ENCODE assay signal across 8 mouse cellular contexts in the genomic region with DNA sequence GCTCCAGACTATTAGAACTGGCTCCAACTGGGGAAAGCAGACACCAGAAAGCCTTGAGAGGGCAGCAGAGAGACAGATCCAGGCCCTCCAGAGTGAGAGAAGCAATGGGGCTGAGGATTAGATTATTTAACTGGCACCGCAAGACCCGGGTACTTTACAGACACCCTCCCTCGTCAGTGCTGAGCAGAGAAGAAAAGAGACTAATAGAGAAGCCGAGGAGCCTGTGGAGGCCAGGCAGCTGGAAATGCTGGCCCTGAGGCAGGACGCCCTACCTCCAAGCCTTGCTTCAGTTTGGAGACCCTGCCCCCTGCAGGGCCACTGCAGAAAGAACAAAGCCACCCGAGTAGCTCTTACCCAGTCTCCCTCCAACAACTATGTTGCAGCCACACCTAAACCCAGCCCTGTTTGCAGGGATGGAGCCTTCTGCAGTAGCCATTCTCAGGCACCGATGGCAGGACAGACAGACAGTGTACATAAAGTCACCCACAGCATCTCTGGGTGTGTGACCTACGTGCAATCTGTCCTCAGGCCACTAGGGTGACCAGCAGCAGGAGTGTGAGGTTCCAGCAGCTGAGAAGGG.
DNase-seq lines count a peak whose midpoint lies in the region; ATAC-seq and TF ChIP-seq lines count a peak whose summit lies in the region.

No protein-coding gene starts in this region.

- H3K27me3 ChIP-seq in heart, embryonic 12.5 days (replicated peaks), result no peaks in the 10 kb centered on the region
- no peaks in the 10 kb centered on the region for H3K27me3 ChIP-seq in lung, embryonic 14.5 days (ENCODE audit: insufficient read depth, low read length)

- 0 out of 2 replicates have a peak overlapping the region, but pooled peaks have one; percentile 25 for H3K4me2 ChIP-seq in heart, embryonic 12.5 days
- no peak overlapping the region for H3K4me2 ChIP-seq in lung, embryonic 14.5 days

- DNase-seq in heart, postnatal 25 days (ENCODE audit: low spot score), result no peak
- peak; percentile 36 for DNase-seq in ES-E14 (ENCODE audit: low read depth, low spot score)
- DNase-seq in kidney, adult 18-20 months, result peak; percentile 15
- DNase-seq in lung, embryonic 14.5 days, result peak; percentile 62
- DNase-seq in cerebellum, adult 18-20 months, result no peak

- peaks cover 4% of the 10 kb centered on the region; the same call in 1 of the 2 replicates for H3K36me3 ChIP-seq in heart, embryonic 12.5 days
- H3K36me3 ChIP-seq in ES-E14 (ENCODE audit: control insufficient read depth, insufficient read depth, low read length, poor library complexity, severe bottlenecking), result peaks cover 1% of the 10 kb centered on the region; the same call in 1 of the 2 replicates
- H3K36me3 ChIP-seq in lung, embryonic 14.5 days (ENCODE audit: insufficient read depth), result no peaks in the 10 kb centered on the region

- H3K4me1 ChIP-seq in heart, embryonic 12.5 days (replicated peaks), result peaks cover 11% of the 10 kb centered on the region
- peaks cover 0 to 12% of the 10 kb centered on the region in 2 experiments; a peak in 2 of 4 replicates for H3K4me1 ChIP-seq in ES-E14 (ENCODE audit: control insufficient read depth in 2 of 2, insufficient read depth in 2 of 2, low read length in 2 of 2, poor library complexity in 1 of 2)
- no peaks in the 10 kb centered on the region for H3K4me1 ChIP-seq in embryonic fibroblast, embryonic 13.5 days (ENCODE audit: control insufficient read depth, insufficient read depth, low read length)
- no peaks in the 10 kb centered on the region for H3K4me1 ChIP-seq in lung, embryonic 14.5 days (ENCODE audit: insufficient read depth)
- 0 out of 2 replicates have a peak, but pooled peaks cover 3% of the 10 kb centered on the region for H3K4me1 ChIP-seq in olfactory bulb, adult 2 months (ENCODE audit: control insufficient read depth, insufficient read depth, low read length)

- no peak overlapping the region for H3K9ac ChIP-seq in heart, embryonic 12.5 days
- no peak overlapping the region for H3K9ac ChIP-seq in ES-E14 (ENCODE audit: insufficient read depth, low read depth, low read length, poor library complexity, severe bottlenecking)
- no peak overlapping the region for H3K9ac ChIP-seq in lung, embryonic 14.5 days

- TF ChIP-seq CTCF in embryonic fibroblast, embryonic 13.5 days (IDR thresholded peaks at IDR 0.05; ENCODE audit: borderline replicate concordance, insufficient read depth, low read length), result peak; percentile 44; the same call in 1 of the 2 replicates
- peak; percentile 63; the same call in 1 of the 2 replicates for TF ChIP-seq CTCF in lung, embryonic 14.5 days (IDR thresholded peaks at IDR 0.05; ENCODE audit: low read depth)
- peak; percentile 58 for TF ChIP-seq CTCF in olfactory bulb, adult 2 months (IDR thresholded peaks at IDR 0.05; ENCODE audit: insufficient read depth, low read depth, low read length)

- no peak overlapping the region for H3K4me3 ChIP-seq in heart, embryonic 12.5 days
- H3K4me3 ChIP-seq in ES-E14 (ENCODE audit: insufficient read depth in 1 of 2, low read depth in 1 of 2, low read length in 2 of 2, poor library complexity in 1 of 2, severe bottlenecking in 1 of 2), result no peak overlapping the region
- no peak overlapping the region for H3K4me3 ChIP-seq in embryonic fibroblast, embryonic 13.5 days (ENCODE audit: insufficient read depth, low read length)
- H3K4me3 ChIP-seq in lung, embryonic 14.5 days (ENCODE audit: low read depth, low read length), result no peak overlapping the region
- H3K4me3 ChIP-seq in olfactory bulb, adult 2 months (ENCODE audit: insufficient read depth, low read depth, low read length), result no peak overlapping the region

- in situ Hi-C loops in ES-E14 (cut with MboI; ENCODE audit: low sequenced_read_pairs in 2 of 2, unreplicated experiment in 2 of 2), result loop anchor here in 1 of 2 experiments (5.0 kb wide), 1 partner anchor 75 kb away; a partner anchor contains a TSS

- no peak for TF ChIP-seq POLR2A in embryonic fibroblast, embryonic 13.5 days (IDR thresholded peaks at IDR 0.05; ENCODE audit: low read depth, low read length)
- no peak for TF ChIP-seq POLR2A in olfactory bulb, adult 2 months (IDR thresholded peaks at IDR 0.05; ENCODE audit: insufficient read depth, low read depth, low read length)

- no peaks in the 10 kb centered on the region for H3K9me3 ChIP-seq in heart, embryonic 12.5 days (replicated peaks)
- H3K9me3 ChIP-seq in ES-E14 (ENCODE audit: control insufficient read depth, insufficient read depth, low read depth, low read length), result no peaks in the 10 kb centered on the region
- H3K9me3 ChIP-seq in lung, embryonic 14.5 days (ENCODE audit: low read depth, low read length), result no peaks in the 10 kb centered on the region

- 39% methylated on average over 8 of the region's 8 CpGs for WGBS in heart, embryonic 12.5 days
- 37% methylated on average over 8 of the region's 8 CpGs for WGBS in lung, embryonic 14.5 days
- WGBS in olfactory bulb, adult 2 months, result 19% methylated on average over 8 of the region's 8 CpGs

- H3K27ac ChIP-seq in heart, embryonic 12.5 days (ENCODE audit: poor library complexity, severe bottlenecking), result no peak overlapping the region
- no peak overlapping the region for H3K27ac ChIP-seq in ES-E14 (ENCODE audit: insufficient read depth, low read depth, low read length, poor library complexity, severe bottlenecking)
- no peak overlapping the region for H3K27ac ChIP-seq in embryonic fibroblast, embryonic 13.5 days (ENCODE audit: insufficient read depth, low read length)
- no peak overlapping the region for H3K27ac ChIP-seq in lung, embryonic 14.5 days (ENCODE audit: low read depth)
- H3K27ac ChIP-seq in olfactory bulb, adult 2 months (ENCODE audit: insufficient read depth, low read depth, low read length), result no peak overlapping the region

- intact Hi-C loops in heart, postnatal 25 days (cut with DNase I), result no loop called here

- no peak for ATAC-seq in heart, embryonic 12.5 days (ENCODE audit: insufficient number of reproducible peaks, low FRiP score)
- peak; percentile 50 for ATAC-seq in lung, embryonic 14.5 days (ENCODE audit: insufficient read depth)

TF ChIP-seq in ES-E14, 5 proteins besides CTCF, POLR2A, EP300 and RAD21:
- no peak for TF ChIP-seq HCFC1 (IDR thresholded peaks at IDR 0.05; ENCODE audit: borderline replicate concordance, insufficient read depth, low read length)
- TF ChIP-seq ZNF384 (IDR thresholded peaks at IDR 0.05; ENCODE audit: low read depth, low read length), result no peak
- TF ChIP-seq CHD2 (IDR thresholded peaks at IDR 0.05; ENCODE audit: low read depth, low read length), result no peak
- TF ChIP-seq ZC3H11A (IDR thresholded peaks at IDR 0.05; ENCODE audit: borderline replicate concordance, low read depth, low read length), result no peak
- TF ChIP-seq MAFK (IDR thresholded peaks at IDR 0.05; ENCODE audit: insufficient read depth, low read depth, low read length), result no peak

Comparison
In these comparisons a context has a peak if more than half of its experiments do, and no peak if none do; other contexts are left out.
1. DNase-seq: peak in ES-E14 (single experiment), kidney, adult 18-20 months (single experiment) and lung, embryonic 14.5 days (single experiment); none in heart, postnatal 25 days (single experiment) and cerebellum, adult 18-20 months (0 of 2).
2. Peak in every context shown above with its lines, with median percentiles within 50 percentile points of each other: CTCF ChIP-seq.